Mouse (Mus musculus): ENCODE measurements around the gene Mccc2. TPM values are rescaled to one million over a fixed set of nuclear protein-coding genes. Genes with fewer than 3 reads are reported as not detected.

Gene Mccc2
- polyA plus RNA-seq, 1 experiment from 2014 or later = 35.5 TPM

DNA sequence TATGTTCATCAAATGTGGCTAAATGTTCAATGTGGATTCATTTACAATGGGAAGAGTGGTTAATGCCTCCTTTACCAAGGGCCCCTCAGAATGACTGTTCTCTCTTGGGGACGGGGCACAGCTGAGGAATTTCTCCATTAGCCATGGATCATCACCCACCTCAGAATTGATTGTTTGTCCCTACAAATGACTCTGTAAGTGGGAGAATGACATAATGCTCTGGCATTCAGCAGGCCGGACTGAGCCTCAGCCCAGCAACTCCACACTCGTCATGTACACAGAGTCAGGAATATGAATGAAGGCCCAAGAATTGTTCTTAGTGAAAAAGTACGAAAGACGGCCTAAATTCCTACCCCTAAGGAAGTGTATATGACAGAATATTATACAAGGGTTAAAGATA is 89.2 kb downstream of the Mccc2 start:
- Histone ChIP-seq H3K4me2 (no peak overlapping the region), H3K27ac (ENCODE audit: low read depth, low read length) (no peak overlapping the region), H3K36me3 (ENCODE audit: control insufficient read depth, insufficient read depth, low read length) (no peaks in the 10 kb centered on the region), H3K4me1 (ENCODE audit: control insufficient read depth, insufficient read depth, low read length) (peaks cover 2% of the 10 kb centered on the region; the same call in 1 of the 2 replicates), H3K4me3 (ENCODE audit: low read depth, low read length) (no peak overlapping the region), H3K9ac (ENCODE audit: low read length) (no peak overlapping the region), H3K27me3 (ENCODE audit: control insufficient read depth, insufficient read depth, low read length) (no peaks in the 10 kb centered on the region), H3K9me3 (ENCODE audit: control insufficient read depth, low read length) (no peaks in the 10 kb centered on the region)
- 62% methylated on average over 5 of the region's 5 CpGs for WGBS
- DNase-seq (ENCODE audit: low spot score, missing footprints) = no peak
- no peak for ATAC-seq (ENCODE audit: low FRiP score)

DNA sequence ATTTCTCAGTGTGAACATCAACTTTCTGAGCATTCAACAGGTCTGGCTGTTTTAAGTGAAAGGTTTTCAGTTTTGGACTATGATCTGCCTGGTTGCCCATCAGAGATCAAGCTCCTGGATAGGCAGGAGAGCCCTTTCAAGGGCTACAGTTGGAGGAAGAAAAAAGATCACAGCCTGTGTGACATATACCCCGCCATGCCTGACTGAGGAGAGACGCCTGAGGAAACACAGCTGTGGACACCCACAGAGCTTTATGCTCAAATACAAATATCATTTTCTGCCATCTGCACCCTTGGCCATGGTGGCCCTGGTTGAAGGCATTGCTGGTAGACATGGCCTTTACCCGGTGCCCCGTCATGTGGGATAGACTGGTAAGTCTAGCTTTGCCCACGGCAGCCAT is 99.8 kb downstream of the Mccc2 start:
- H3K36me3 ChIP-seq (ENCODE audit: control insufficient read depth, insufficient read depth, low read length) = no peaks in the 10 kb centered on the region
- no peak overlapping the region for H3K27ac ChIP-seq (ENCODE audit: low read depth, low read length)
- DNase-seq (ENCODE audit: low spot score, missing footprints) = no peak
- no peaks in the 10 kb centered on the region for H3K27me3 ChIP-seq (ENCODE audit: control insufficient read depth, insufficient read depth, low read length)
- H3K4me3 ChIP-seq (ENCODE audit: low read depth, low read length) = no peak overlapping the region
- no peak for ATAC-seq (ENCODE audit: low FRiP score)
- WGBS = 81% methylated on average over 5 of the region's 5 CpGs
- no peaks in the 10 kb centered on the region for H3K9me3 ChIP-seq (ENCODE audit: control insufficient read depth, low read length)
- no peak overlapping the region for H3K9ac ChIP-seq (ENCODE audit: low read length)
- H3K4me1 ChIP-seq (ENCODE audit: control insufficient read depth, insufficient read depth, low read length) = no peaks in the 10 kb centered on the region
- H3K4me2 ChIP-seq = no peak overlapping the region

GRCm38 (mm10) chr13:99900965-99901364 is 114.5 kb downstream of the Mccc2 start, which contains the start of gene Cartpt:
Gene Cartpt, minus strand, starts transcription at chr13:99901091.
- no peaks in the 10 kb centered on the region for H3K9me3 ChIP-seq (ENCODE audit: control insufficient read depth, low read length)
- H3K4me1 ChIP-seq (ENCODE audit: control insufficient read depth, insufficient read depth, low read length) = no peaks in the 10 kb centered on the region
- peaks cover 26% of the 10 kb centered on the region for H3K27me3 ChIP-seq (ENCODE audit: control insufficient read depth, insufficient read depth, low read length)
- peak within 1 kb of the TSS; percentile 46 for H3K4me2 ChIP-seq
- H3K36me3 ChIP-seq (ENCODE audit: control insufficient read depth, insufficient read depth, low read length) = no peaks in the 10 kb centered on the region
- no peak within 1 kb of the TSS for H3K27ac ChIP-seq (ENCODE audit: low read depth, low read length)
- H3K4me3 ChIP-seq (ENCODE audit: low read depth, low read length) = peak within 1 kb of the TSS; percentile 33
- 41% methylated on average over 9 of the region's 9 CpGs for WGBS
- ATAC-seq (ENCODE audit: low FRiP score) (no peak), DNase-seq (ENCODE audit: low spot score, missing footprints) (peak; percentile 88)
- peak within 1 kb of the TSS; percentile 2 for H3K9ac ChIP-seq (ENCODE audit: low read length)

DNA sequence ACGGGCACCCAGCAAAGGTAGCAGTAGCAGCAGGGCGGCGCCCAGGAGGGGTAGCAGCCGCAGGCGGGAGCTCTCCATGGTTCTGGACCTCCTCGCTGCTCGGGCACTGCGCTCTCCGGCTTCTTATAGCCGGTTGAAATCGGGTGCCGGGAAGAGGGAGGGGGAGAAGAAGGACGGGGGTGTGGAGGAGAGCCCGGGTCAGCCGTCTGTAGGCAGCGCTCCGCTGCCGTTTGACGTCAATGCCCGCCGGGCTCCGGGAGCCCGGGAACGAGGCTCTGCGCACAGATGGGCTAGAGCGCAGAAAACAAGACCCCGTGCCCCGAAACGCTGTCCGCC is 114.9 kb downstream of the Mccc2 start:
- Histone ChIP-seq H3K4me2 (peak overlapping the region; percentile 46), H3K4me3 (ENCODE audit: low read depth, low read length) (peak overlapping the region; percentile 33), H3K27me3 (ENCODE audit: control insufficient read depth, insufficient read depth, low read length) (peaks cover 26% of the 10 kb centered on the region), H3K36me3 (ENCODE audit: control insufficient read depth, insufficient read depth, low read length) (no peaks in the 10 kb centered on the region), H3K9me3 (ENCODE audit: control insufficient read depth, low read length) (no peaks in the 10 kb centered on the region), H3K4me1 (ENCODE audit: control insufficient read depth, insufficient read depth, low read length) (no peaks in the 10 kb centered on the region), H3K9ac (ENCODE audit: low read length) (peak overlapping the region; percentile 2), H3K27ac (ENCODE audit: low read depth, low read length) (no peak overlapping the region)
- DNase-seq (ENCODE audit: low spot score, missing footprints) = peak; percentile 97
- under 1% methylated on average over 30 of the region's 30 CpGs for WGBS
- ATAC-seq (ENCODE audit: low FRiP score) = peak; percentile 86

GRCm38 (mm10) chr13:99899670-99900556 is 115.5 kb downstream of the Mccc2 start:
- Histone ChIP-seq H3K9me3 (ENCODE audit: control insufficient read depth, low read length) (no peaks in the 10 kb centered on the region), H3K4me1 (ENCODE audit: control insufficient read depth, insufficient read depth, low read length) (no peaks in the 10 kb centered on the region), H3K27me3 (ENCODE audit: control insufficient read depth, insufficient read depth, low read length) (peaks cover 26% of the 10 kb centered on the region), H3K4me2 (peak overlapping the region; percentile 46), H3K36me3 (ENCODE audit: control insufficient read depth, insufficient read depth, low read length) (no peaks in the 10 kb centered on the region), H3K27ac (ENCODE audit: low read depth, low read length) (no peak overlapping the region), H3K4me3 (ENCODE audit: low read depth, low read length) (peak overlapping the region; percentile 33), H3K9ac (ENCODE audit: low read length) (peak overlapping the region; percentile 2)
- ATAC-seq (ENCODE audit: low FRiP score) (no peak; the same call in 1 of the 2 replicates), DNase-seq (ENCODE audit: low spot score, missing footprints) (peak; percentile 90)
- WGBS = 5% methylated on average over 38 of the region's 38 CpGs

DNA sequence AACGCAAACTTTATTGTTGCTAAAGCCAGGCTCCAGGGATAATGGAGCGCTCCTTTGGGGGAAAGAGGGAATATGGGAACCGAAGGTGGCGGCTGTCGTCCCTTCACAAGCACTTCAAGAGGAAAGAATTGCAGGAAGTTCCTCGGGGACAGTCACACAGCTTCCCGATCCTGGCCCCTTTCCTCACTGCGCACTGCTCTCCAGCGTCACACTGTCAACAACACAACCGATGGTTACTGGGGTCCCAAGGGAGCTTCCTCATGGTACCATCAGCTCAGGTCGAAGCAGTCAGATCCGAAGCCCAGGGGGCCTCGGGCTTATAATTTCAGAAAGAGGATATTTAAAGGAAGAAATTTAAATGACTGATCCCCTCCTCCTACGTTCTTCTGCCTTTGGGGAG is 116.6 kb downstream of the Mccc2 start:
- WGBS = 30% methylated on average over 14 of the region's 14 CpGs
- Histone ChIP-seq H3K27ac (ENCODE audit: low read depth, low read length) (no peak overlapping the region), H3K36me3 (ENCODE audit: control insufficient read depth, insufficient read depth, low read length) (no peaks in the 10 kb centered on the region), H3K9ac (ENCODE audit: low read length) (no peak overlapping the region), H3K4me3 (ENCODE audit: low read depth, low read length) (no peak overlapping the region), H3K4me1 (ENCODE audit: control insufficient read depth, insufficient read depth, low read length) (no peaks in the 10 kb centered on the region), H3K27me3 (ENCODE audit: control insufficient read depth, insufficient read depth, low read length) (peaks cover 26% of the 10 kb centered on the region), H3K9me3 (ENCODE audit: control insufficient read depth, low read length) (no peaks in the 10 kb centered on the region), H3K4me2 (no peak overlapping the region)
- DNase-seq (ENCODE audit: low spot score, missing footprints) (peak; percentile 87), ATAC-seq (ENCODE audit: low FRiP score) (no peak)

Other genes starting within 250 kb of the Mccc2 start
- gene Cartpt, start 114.5 kb downstream of the Mccc2 start, polyA plus RNA-seq (2014; fragmentation: Nextera tagmentation; extraction: Ambion mirVana) = 36.2 and 39.3 TPM in 2 replicates
- gene Bdp1, start 88.4 kb upstream of the Mccc2 start, polyA plus RNA-seq (2014; fragmentation: Nextera tagmentation; extraction: Ambion mirVana) = 20.5 and 23.7 TPM in 2 replicates
- gene Serf1, start 92.4 kb upstream of the Mccc2 start, polyA plus RNA-seq (2014; fragmentation: Nextera tagmentation; extraction: Ambion mirVana) = 239 and 276 TPM in 2 replicates
- gene Smn1, start 109.2 kb upstream of the Mccc2 start, polyA plus RNA-seq (2014; fragmentation: Nextera tagmentation; extraction: Ambion mirVana) = 84.4 and 86.8 TPM in 2 replicates
- gene Naip2, start 186.5 kb upstream of the Mccc2 start, polyA plus RNA-seq (2014; fragmentation: Nextera tagmentation; extraction: Ambion mirVana) = 0.22 and 0.34 TPM in 2 replicates
- 0.21 and 0.27 TPM in 2 replicates for gene Naip5, start 230.7 kb upstream of the Mccc2 start, polyA plus RNA-seq (2014; fragmentation: Nextera tagmentation; extraction: Ambion mirVana)